Mouse (Mus musculus) layer of hippocampus, adult 9-10 months (tissue): ENCODE measurements around the gene AC161166.1.
"Not testable (repeated sequence)": the region's sequence is repeated elsewhere in the genome, so short reads cannot be mapped to it uniquely, and the experiment has no call there.

Experiments
- DNase-seq: peaks from one replicate; pipeline ENCODE4 v3.0.0; 2022; ENCODE audit warnings: low spot score

The AC161166.1 gene

GRCm38 (mm10) chr7:24485481-24485880 lies 26.8 kb downstream of the AC161166.1 start:
- no peak for DNase-seq

DNA sequence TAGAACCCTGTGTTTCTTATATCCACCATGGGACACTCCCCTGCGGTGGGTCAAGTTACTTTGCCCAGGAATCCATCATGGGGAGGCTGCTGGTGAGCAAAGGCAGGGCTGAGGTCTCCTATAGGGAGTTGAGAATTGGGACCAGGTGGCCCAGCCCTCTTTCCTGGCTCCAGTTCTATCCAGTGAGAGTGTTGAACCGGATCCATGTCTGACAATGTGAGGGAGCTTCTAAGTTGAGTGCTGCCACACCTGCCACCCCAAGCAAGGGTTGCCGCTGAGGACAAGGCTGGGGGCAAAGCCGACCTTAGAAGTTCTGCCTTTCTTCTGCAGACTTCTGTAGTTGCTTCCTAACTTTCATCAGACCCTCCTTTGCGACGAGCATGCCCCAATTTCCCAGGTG lies 29.0 kb downstream of the AC161166.1 start:
- DNase-seq: not testable (repeated sequence)

GRCm38 (mm10) chr7:24482208-24483020 lies 29.8 kb downstream of the AC161166.1 start:
- no peak for DNase-seq

DNA sequence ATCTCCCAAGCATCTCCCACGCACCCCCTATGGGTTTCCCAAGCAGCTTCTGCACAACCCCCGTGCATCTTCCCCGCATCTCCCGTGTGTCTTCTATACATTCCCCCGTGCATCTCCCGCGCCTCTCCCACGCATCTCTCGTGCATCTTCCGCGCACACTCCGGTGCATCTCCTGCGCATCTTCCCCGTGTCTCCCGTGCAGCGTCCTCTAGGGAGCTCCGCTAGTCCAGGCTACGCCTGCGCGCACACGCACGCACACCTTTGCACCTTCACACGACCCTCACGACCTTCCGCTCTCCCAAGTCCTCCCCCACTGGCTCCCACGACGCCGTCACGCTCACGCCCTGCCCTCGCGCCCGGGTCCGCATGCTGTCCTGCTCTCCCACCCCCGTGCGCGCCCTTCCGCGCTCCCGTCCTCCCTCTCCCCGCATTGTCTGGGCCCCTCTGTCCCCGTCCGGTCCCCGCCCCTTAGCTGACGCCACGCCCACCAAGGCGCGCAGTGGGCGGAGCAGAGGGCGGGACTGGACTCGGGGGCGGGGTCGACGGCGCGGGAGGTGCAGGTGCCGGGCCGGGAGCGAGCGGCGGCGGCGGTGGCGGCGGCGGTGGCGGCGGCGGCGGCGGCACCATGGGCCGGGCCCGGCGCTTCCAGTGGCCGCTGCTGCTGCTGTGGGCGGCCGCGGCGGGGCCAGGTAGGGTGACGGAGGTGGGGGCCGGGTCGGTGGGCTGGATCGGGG lies 30.6 kb downstream of the AC161166.1 start, which contains the start of gene Cadm4:
Cadm4 (plus strand) TSS at position 550 of the 734 bp plus-strand sequence.
- DNase-seq: no peak

GRCm38 (mm10) chr7:24480986-24481473 lies 31.2 kb downstream of the AC161166.1 start:
- DNase-seq: no peak

DNA sequence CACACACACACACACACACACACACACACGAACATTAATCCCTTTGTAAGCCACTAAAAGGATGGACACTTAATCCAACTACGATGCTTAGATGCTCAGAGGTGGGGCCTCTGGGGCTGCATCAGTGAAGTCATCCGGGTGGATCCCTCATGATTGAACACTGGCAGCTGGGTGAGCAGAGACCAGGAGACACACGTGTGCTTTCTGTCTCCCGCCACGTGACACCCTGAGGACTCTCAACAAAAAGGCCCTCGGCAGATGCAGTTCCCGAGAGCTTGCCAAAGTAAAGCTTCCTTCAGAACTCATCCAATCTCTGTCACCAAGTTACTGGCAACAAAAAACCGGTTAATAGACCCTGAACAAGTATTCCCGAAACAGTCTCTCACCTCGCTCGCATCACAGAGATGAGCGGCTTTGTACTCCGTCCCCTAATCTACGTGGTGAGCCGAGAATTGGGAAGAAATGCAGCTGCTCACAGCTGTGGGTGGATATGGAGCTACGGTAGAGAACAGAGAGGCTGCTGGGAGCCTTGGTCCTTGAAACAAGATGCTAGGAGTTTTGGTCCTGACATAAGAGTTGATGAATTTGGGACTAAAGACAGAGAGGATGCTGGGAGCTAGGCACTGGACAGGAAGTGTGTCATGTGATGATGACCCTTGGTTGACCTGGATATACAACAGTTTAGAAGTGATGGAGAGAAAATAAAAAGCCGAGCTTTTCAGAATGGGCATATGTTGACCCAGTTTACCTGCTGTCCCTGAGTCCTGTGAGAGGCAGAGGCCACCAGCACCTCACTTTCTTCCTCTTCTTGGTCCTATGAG lies 31.9 kb downstream of the AC161166.1 start:
- no peak for DNase-seq

DNA sequence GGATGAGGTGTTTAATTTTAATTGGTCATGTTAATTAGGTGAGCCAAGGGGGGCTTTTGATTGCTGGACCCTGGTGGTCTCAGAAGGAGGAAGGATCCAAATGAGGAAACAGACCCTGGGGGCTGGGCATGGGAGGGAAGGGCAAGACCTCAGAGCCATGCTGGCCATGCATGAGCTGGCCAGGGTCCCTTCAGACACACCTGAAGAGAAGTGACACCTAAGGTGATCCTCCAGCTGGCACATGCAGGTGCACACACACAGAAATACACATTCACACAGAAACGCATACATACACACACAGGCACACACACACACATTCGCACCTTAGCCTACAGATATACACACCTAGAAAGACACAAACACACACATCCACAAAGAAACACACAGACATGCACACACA lies 32.6 kb downstream of the AC161166.1 start:
- DNase-seq: no peak

DNA sequence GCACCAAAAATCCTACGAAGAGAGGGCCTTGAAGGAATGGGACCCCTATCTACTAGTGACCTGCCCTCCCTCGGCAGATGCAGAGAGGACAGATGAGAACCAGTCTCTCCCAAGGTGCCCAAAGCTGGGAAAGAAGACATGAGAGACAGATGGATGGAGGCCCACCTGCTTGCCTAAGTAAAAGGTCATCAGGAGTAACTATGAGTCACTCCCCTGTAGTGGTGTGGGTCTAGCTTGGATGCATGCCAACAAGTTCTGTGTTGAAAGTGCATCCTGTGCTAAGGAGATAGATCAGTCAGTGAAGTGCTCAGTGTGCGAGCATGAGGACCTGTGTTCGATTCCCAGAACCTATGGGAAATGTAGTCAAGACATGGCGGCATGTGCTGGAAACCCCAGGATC lies 33.3 kb downstream of the AC161166.1 start:
- no peak for DNase-seq

GRCm38 (mm10) chr7:24476856-24477255 lies 35.4 kb downstream of the AC161166.1 start:
- no peak for DNase-seq

GRCm38 (mm10) chr7:24476338-24476737 lies 35.9 kb downstream of the AC161166.1 start:
- no peak for DNase-seq

- DNase-seq: peak; percentile 58
These were observed 37.3 kb downstream of the AC161166.1 start for GRCm38 (mm10) chr7:24474811-24475506.

- DNase-seq: peak; percentile 65
These were observed 38.2 kb downstream of the AC161166.1 start for GRCm38 (mm10) chr7:24473913-24474529.

DNA sequence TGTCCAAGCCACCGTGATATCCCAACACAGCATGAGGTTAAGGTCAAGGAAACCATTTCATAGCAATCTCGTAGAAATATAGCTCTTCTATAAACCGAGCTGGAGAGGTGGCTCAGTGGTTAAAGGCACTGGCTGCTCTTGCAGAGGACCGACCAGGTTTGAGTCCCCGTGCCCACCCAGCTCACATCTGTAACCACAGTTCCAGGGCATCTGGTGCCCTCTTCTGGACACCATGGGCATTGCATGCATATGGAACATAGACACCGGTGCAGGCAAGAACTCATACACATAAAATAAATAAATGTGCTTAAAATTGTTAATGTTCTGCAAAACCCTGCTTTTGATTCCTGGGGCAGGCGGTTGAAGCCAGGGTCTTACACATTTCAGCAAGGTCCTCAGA lies 39.3 kb downstream of the AC161166.1 start:
- DNase-seq: no peak

GRCm38 (mm10) chr7:24472442-24472841 lies 39.8 kb downstream of the AC161166.1 start:
- DNase-seq: no peak

DNA sequence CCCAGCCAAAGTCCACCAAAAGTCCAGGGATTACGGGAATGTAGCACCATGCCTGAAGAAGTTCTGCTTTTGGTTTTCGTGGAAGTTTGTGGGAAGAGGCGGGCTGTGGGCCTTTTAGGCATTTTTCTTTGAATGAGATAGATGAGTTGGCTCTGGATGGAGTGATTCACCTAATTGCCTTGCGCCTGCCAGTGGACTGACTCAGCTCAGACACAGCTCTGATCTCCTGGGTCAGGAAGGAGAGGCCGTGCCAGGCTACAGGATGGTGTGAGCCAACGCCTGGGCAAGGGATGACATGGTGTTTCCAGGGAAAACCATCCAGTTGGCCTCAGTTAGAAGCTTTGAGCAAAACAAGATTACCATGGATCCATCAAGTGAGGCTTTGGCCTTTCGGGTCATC lies 41.9 kb downstream of the AC161166.1 start:
- no peak for DNase-seq

GRCm38 (mm10) chr7:24469126-24469525 lies 43.1 kb downstream of the AC161166.1 start:
- DNase-seq: no peak

GRCm38 (mm10) chr7:24467886-24468285 lies 44.4 kb downstream of the AC161166.1 start:
- DNase-seq: no peak

DNA sequence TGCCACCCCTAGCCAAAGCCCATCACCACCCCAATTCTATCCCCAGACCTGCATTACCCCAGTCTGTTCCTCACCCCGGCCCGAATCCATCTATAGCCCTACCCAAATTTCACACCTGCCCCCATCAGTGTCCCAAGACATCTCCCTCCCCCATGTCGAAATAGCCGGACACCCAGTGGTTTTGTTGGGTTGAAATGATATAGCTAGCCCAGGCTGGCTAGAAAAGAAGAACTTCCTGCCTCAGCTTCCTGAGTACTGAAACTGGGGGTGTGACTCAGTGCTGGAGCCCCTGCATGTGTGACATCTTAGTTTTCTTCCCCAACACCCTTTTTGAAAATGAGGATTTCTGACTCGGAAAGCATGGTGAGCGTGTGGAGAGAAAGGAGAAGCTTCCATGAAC lies 45.4 kb downstream of the AC161166.1 start:
- DNase-seq: no peak

GRCm38 (mm10) chr7:24462388-24463319 lies 49.6 kb downstream of the AC161166.1 start, which contains the start of gene Plaur:
Gene Plaur (plus strand): TSS chr7:24462484.
- DNase-seq: no peak
